Mouse (Mus musculus) liver, postnatal 0 days (tissue): ENCODE results near the gene Tcte1. TPM values are rescaled to one million over a fixed set of nuclear protein-coding genes. Genes with fewer than 3 reads are reported as not detected.

Experiments
- ATAC-seq: fragments of 200-750 bp; cut with Nextera tagmentation; 2 replicates; pipeline ENCODE4 v1.8.0; 2017; ENCODE audit warnings: mild to moderate bottlenecking, moderate library complexity
- DNase-seq: peaks from one replicate; pipeline ENCODE4 v3.0.0-alpha.2; 2016
- H3K27ac ChIP-seq: fragments of 300-500 bp; sonication (generic); 2 replicates; pipeline ENCODE4 v1.5.1; 2014; ENCODE audit warnings: antibody characterized with exemption, moderate library complexity, mild to moderate bottlenecking, low read depth
- H3K27me3 ChIP-seq: fragments of 300-500 bp; sonication (generic); 2 replicates; pipeline ENCODE4 v1.6.1; 2014; ENCODE audit warnings: low read length, control low read depth, mixed read lengths; ENCODE audit not compliant: insufficient read depth
- H3K36me3 ChIP-seq: fragments of 300-500 bp; sonication (generic); replicated peaks from 2 replicates; pipeline ENCODE4 v1.6.1; 2014; ENCODE audit warnings: mild to moderate bottlenecking, control low read depth, low read length, moderate library complexity, mixed read lengths; ENCODE audit not compliant: insufficient read depth
- H3K4me1 ChIP-seq: fragments of 300-500 bp; sonication (generic); 2 replicates; pipeline ENCODE4 v1.6.1; 2014; ENCODE audit warnings: antibody characterized with exemption, mild to moderate bottlenecking, control low read depth; ENCODE audit not compliant: insufficient read depth
- H3K4me2 ChIP-seq: fragments of 300-500 bp; sonication (generic); 2 replicates; pipeline ENCODE4 v1.6.1; 2014; ENCODE audit warnings: low read depth, mild to moderate bottlenecking, low read length, moderate library complexity, mixed read lengths
- H3K4me3 ChIP-seq: fragments of 300-500 bp; sonication (generic); 2 replicates; pipeline ENCODE4 v1.5.1; 2014; ENCODE audit warnings: low read depth, low read length
- H3K9ac ChIP-seq: fragments of 300-500 bp; sonication (generic); replicated peaks from 2 replicates; pipeline ENCODE4 v1.6.1; 2014; ENCODE audit warnings: mild to moderate bottlenecking, moderate library complexity
- H3K9me3 ChIP-seq: fragments of 300-500 bp; sonication (generic); 2 replicates; pipeline ENCODE4 v1.6.1; 2016; ENCODE audit warnings: mild to moderate bottlenecking, control low read depth, low read length, mixed read lengths
- CTCF ChIP-seq: sonication (generic); IDR thresholded peaks from 2 replicates; pipeline ENCODE4 v1.5.1; 2016; ENCODE audit warnings: antibody characterized with exemption, low read depth
- EP300 ChIP-seq: IDR thresholded peaks from 2 replicates; pipeline ENCODE4 v1.6.1; 2016; ENCODE audit warnings: antibody characterized with exemption, low read depth, mild to moderate bottlenecking
- WGBS: fragments of 180-500 bp; shearing (Covaris S2); extraction: QIAGEN DNeasy Blood & Tissue Kit; methylation state at CpG from one replicate; pipeline ENCODE4 v1.1.7; 2014; ENCODE audit not compliant: insufficient replicate concordance; 5-methylcytosine and 5-hydroxymethylcytosine counted together
- polyA plus RNA-seq: library from polyadenylated mRNA; unstranded; fragments of >200 nt; fragmentation: Nextera tagmentation; extraction: Ambion mirVana; gene quantifications from 2 replicates; pipeline ENCODE4 v1.2.1, GENCODE M21; 2015

Tcte1 gene
- polyA plus RNA-seq, 1 experiment from 2014 or later = not detected

DNA sequence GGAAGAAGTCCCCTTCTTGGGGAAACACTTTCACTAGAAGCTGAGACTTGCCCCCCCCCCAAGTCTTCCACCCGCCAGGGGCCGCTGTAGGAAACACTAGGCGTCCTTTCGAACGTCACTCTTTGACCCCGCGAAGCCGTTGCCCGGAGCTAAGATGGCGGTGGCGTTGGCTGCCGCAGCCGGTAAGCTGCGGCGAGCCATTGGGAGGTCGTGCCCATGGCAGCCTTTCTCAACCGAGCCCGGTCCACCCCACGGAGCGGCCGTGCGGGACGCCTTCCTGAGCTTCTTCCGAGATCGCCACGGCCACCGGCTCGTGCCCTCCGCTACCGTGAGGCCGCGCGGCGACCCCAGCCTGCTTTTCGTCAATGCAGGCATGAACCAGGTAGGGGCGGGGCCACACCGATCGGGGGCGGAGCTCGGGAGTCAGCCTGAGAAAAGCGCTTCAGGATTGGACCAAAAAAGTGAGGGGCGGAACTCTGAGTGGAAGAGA lies 16.5 kb upstream of the Tcte1 start, which contains the start of gene Aars2:
Aars2 (plus strand) TSS at position 142 of the 490 bp plus-strand sequence.
- 0% methylated on average over 42 of the region's 42 CpGs for WGBS

GRCm38 (mm10) chr17:45510871-45511270 lies 12.4 kb upstream of the Tcte1 start:
- no peak overlapping the region for H3K4me2 ChIP-seq
- DNase-seq (no peak), ATAC-seq (no peak)
- H3K9me3 ChIP-seq = no peaks in the 10 kb centered on the region
- no peak overlapping the region for H3K4me3 ChIP-seq
- H3K9ac ChIP-seq = no peak overlapping the region
- WGBS = 87% methylated on average over 4 of the region's 4 CpGs
- no peaks in the 10 kb centered on the region for H3K27me3 ChIP-seq
- H3K27ac ChIP-seq = no peak overlapping the region
- H3K36me3 ChIP-seq = no peaks in the 10 kb centered on the region; the same call in 1 of the 2 replicates
- no peak for TF ChIP-seq EP300
- no peak for TF ChIP-seq CTCF
- peaks cover 11% of the 10 kb centered on the region; the same call in 1 of the 2 replicates for H3K4me1 ChIP-seq

More for the DNA sequence above, 16.5 kb upstream of the Tcte1 start, which contains the start of gene Aars2:
- Histone ChIP-seq H3K36me3 (no peaks in the 10 kb centered on the region; the same call in 1 of the 2 replicates), H3K9ac (peak within 1 kb of the TSS; percentile 78), H3K27ac (peak within 1 kb of the TSS; percentile 75), H3K27me3 (no peaks in the 10 kb centered on the region), H3K4me1 (peaks cover 11% of the 10 kb centered on the region; the same call in 1 of the 2 replicates), H3K4me2 (peak within 1 kb of the TSS; percentile 59), H3K4me3 (peak within 1 kb of the TSS; percentile 90), H3K9me3 (no peaks in the 10 kb centered on the region)
- TF ChIP-seq EP300 (0 out of 2 replicates have a peak, but pooled peaks have one; percentile 60), CTCF (peak; percentile 95)
- DNase-seq (peak; percentile 95), ATAC-seq (peak; percentile 97)

GRCm38 (mm10) chr17:45511757-45512156 lies 11.5 kb upstream of the Tcte1 start:
- H3K27me3 ChIP-seq = no peaks in the 10 kb centered on the region
- DNase-seq = no peak
- H3K36me3 ChIP-seq = no peaks in the 10 kb centered on the region; the same call in 1 of the 2 replicates
- H3K27ac ChIP-seq = no peak overlapping the region
- no peak for ATAC-seq
- H3K4me3 ChIP-seq = no peak overlapping the region
- TF ChIP-seq CTCF (no peak), EP300 (no peak)
- no peak overlapping the region for H3K4me2 ChIP-seq
- H3K9me3 ChIP-seq = no peaks in the 10 kb centered on the region
- no peak overlapping the region for H3K9ac ChIP-seq
- H3K4me1 ChIP-seq = 0 out of 2 replicates have a peak, but pooled peaks cover 8% of the 10 kb centered on the region
- WGBS = 80% methylated on average over 4 of the region's 4 CpGs

DNA sequence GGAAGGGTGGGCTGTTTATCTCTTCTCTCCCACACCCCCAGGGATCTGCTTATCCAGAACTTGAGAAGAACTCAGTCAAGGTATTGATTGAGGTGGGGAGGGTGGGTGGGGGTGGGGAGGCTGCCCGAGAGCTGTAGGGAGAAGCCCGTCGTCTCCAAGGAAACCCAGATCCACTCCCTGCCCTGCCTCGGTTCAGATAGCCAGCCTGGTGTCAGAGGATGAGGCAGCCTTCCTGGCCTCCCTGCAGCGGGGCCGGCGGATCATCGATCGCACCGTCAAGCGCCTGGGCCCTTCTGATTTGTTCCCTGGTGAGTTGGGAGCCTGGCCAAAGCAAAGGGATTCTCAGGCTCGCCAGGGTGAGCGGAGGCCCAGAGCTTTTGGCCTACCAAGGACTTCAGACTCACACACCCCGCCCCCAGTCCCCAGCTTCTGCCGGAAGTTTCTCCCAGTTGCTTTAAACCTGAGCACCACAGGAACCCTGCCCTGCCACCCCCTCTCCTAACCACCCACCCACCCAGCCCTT lies 8.0 kb upstream of the Tcte1 start:
- WGBS = 56% methylated on average over 15 of the region's 15 CpGs
- H3K36me3 ChIP-seq = no peaks in the 10 kb centered on the region; the same call in 1 of the 2 replicates
- H3K9ac ChIP-seq = no peak overlapping the region
- TF ChIP-seq CTCF = no peak
- no peak for TF ChIP-seq EP300
- H3K27me3 ChIP-seq = no peaks in the 10 kb centered on the region
- no peak overlapping the region for H3K4me2 ChIP-seq
- no peak overlapping the region for H3K27ac ChIP-seq
- DNase-seq (peak; percentile 78), ATAC-seq (peak; percentile 95)
- H3K4me1 ChIP-seq = no peaks in the 10 kb centered on the region
- no peaks in the 10 kb centered on the region for H3K9me3 ChIP-seq
- no peak overlapping the region for H3K4me3 ChIP-seq

DNA sequence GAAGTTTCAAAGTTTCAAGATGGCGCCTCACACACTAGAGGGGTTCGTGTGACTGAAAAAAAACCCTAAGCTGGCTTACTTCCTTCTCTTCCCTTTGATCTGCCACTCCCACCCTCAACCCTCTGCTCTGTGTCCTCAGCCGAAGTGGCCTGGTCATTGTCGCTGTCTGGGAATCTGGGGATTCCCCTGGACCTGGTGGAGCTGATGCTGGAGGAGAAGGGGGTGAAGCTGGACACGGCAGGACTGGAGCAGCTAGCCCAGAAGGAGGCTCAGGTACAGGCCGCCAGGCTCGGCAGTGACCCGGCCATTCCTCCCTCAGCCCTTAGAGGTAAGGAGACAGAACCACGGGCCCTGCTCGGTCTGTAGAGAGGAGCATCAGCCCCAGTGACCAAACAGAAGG lies 7.4 kb upstream of the Tcte1 start:
- DNase-seq (no peak), ATAC-seq (no peak)
- TF ChIP-seq EP300 = no peak
- TF ChIP-seq CTCF = no peak
- H3K27me3 ChIP-seq = no peaks in the 10 kb centered on the region
- 77% methylated on average over 10 of the region's 10 CpGs for WGBS
- no peak overlapping the region for H3K9ac ChIP-seq
- H3K4me1 ChIP-seq = no peaks in the 10 kb centered on the region
- no peak overlapping the region for H3K4me2 ChIP-seq
- H3K9me3 ChIP-seq = no peaks in the 10 kb centered on the region
- no peak overlapping the region for H3K27ac ChIP-seq
- no peaks in the 10 kb centered on the region; the same call in 1 of the 2 replicates for H3K36me3 ChIP-seq
- H3K4me3 ChIP-seq = no peak overlapping the region

GRCm38 (mm10) chr17:45516488-45516887 lies 6.7 kb upstream of the Tcte1 start:
- H3K27me3 ChIP-seq = no peaks in the 10 kb centered on the region
- DNase-seq (peak; percentile 83), ATAC-seq (no peak)
- no peak overlapping the region for H3K4me2 ChIP-seq
- no peaks in the 10 kb centered on the region for H3K9me3 ChIP-seq
- H3K36me3 ChIP-seq = no peaks in the 10 kb centered on the region; the same call in 1 of the 2 replicates
- no peak overlapping the region for H3K4me3 ChIP-seq
- no peak overlapping the region for H3K9ac ChIP-seq
- WGBS = 49% methylated on average over 8 of the region's 8 CpGs
- H3K27ac ChIP-seq = no peak overlapping the region
- H3K4me1 ChIP-seq = no peaks in the 10 kb centered on the region
- TF ChIP-seq CTCF (peak; percentile 88), EP300 (no peak)
